Mouse (Mus musculus) neural tube, embryonic 12.5 days (tissue): ENCODE measurements around the gene Tmed2. TPM values are rescaled to one million over a fixed set of nuclear protein-coding genes. Genes with fewer than 3 reads are reported as not detected.
"Not testable (repeated sequence)": the region's sequence is repeated elsewhere in the genome, so short reads cannot be mapped to it uniquely, and the experiment has no call there.

Source experiments
- ATAC-seq: fragments of 200-750 bp; cut with Nextera tagmentation; 2 replicates; pipeline ENCODE4 v1.8.0; 2017; ENCODE audit warnings: low read depth, mild to moderate bottlenecking, moderate TSS enrichment, moderate library complexity; ENCODE audit not compliant: low FRiP score
- H3K27ac ChIP-seq: fragments of 300-500 bp; sonication (generic); 2 replicates; pipeline ENCODE4 v1.5.1; 2016
- H3K27me3 ChIP-seq: fragments of 300-500 bp; sonication (generic); replicated peaks from 2 replicates; pipeline ENCODE4 v1.6.1; 2016; ENCODE audit warnings: mild to moderate bottlenecking
- H3K36me3 ChIP-seq: fragments of 300-500 bp; sonication (generic); 2 replicates; pipeline ENCODE4 v1.6.1; 2016; ENCODE audit warnings: mild to moderate bottlenecking
- H3K4me1 ChIP-seq: fragments of 300-500 bp; sonication (generic); 2 replicates; pipeline ENCODE4 v1.6.1; 2016
- H3K4me2 ChIP-seq: fragments of 300-500 bp; sonication (generic); replicated peaks from 2 replicates; pipeline ENCODE4 v1.6.1; 2016; ENCODE audit warnings: mild to moderate bottlenecking
- H3K4me3 ChIP-seq: fragments of 300-500 bp; sonication (generic); 2 replicates; pipeline ENCODE4 v1.5.1; 2016
- H3K9ac ChIP-seq: fragments of 300-500 bp; sonication (generic); 2 replicates; pipeline ENCODE4 v1.6.1; 2016; ENCODE audit warnings: mild to moderate bottlenecking
- H3K9me3 ChIP-seq: fragments of 300-500 bp; sonication (generic); 2 replicates; pipeline ENCODE4 v1.6.1; 2016; ENCODE audit warnings: mild to moderate bottlenecking
- WGBS: fragments of 180-500 bp; shearing (Covaris S2); methylation state at CpG from one replicate; pipeline ENCODE4 v1.1.7; 2016; 5-methylcytosine and 5-hydroxymethylcytosine counted together
- polyA plus RNA-seq: library from polyadenylated mRNA; unstranded; fragments of >200 nt; fragmentation: Nextera tagmentation; extraction: Ambion mirVana; gene quantifications from 2 replicates; pipeline ENCODE4 v1.2.1, GENCODE M21; 2016

Tmed2 gene
- polyA plus RNA-seq, 1 experiment from 2014 or later: 389 TPM

GRCm38 (mm10) chr5:124529697-124530096, 10.8 kb upstream of the Tmed2 start:
- Histone ChIP-seq H3K4me2 (peak overlapping the region; percentile 83), H3K9ac (peak overlapping the region; percentile 40; the same call in 1 of the 2 replicates), H3K27ac (no peak overlapping the region), H3K27me3 (no peaks in the 10 kb centered on the region), H3K36me3 (0 out of 2 replicates have a peak, but pooled peaks cover 3% of the 10 kb centered on the region), H3K4me3 (peak overlapping the region; percentile 75; the same call in 1 of the 2 replicates), H3K9me3 (no peaks in the 10 kb centered on the region), H3K4me1 (peaks cover 38% of the 10 kb centered on the region)
- no peak for ATAC-seq
- 64% methylated on average over 8 of the region's 8 CpGs for WGBS

GRCm38 (mm10) chr5:124530655-124531582, 9.6 kb upstream of the Tmed2 start, which contains the start of gene Rilpl1:
Gene Rilpl1, minus strand, starts transcription at chr5:124531391.
- peak within 1 kb of the TSS; percentile 75 for H3K4me3 ChIP-seq
- H3K27ac ChIP-seq: peak within 1 kb of the TSS; percentile 42
- 0 out of 2 replicates have a peak, but pooled peaks cover 3% of the 10 kb centered on the region for H3K36me3 ChIP-seq
- WGBS: under 1% methylated on average over 95 of the region's 96 CpGs
- H3K9me3 ChIP-seq: no peaks in the 10 kb centered on the region
- peaks cover 38% of the 10 kb centered on the region for H3K4me1 ChIP-seq
- H3K9ac ChIP-seq: peak within 1 kb of the TSS; percentile 75
- H3K4me2 ChIP-seq: peak within 1 kb of the TSS; percentile 83
- ATAC-seq: peak; percentile 93
- H3K27me3 ChIP-seq: no peaks in the 10 kb centered on the region

GRCm38 (mm10) chr5:124531583-124531930, 8.9 kb upstream of the Tmed2 start:
- Histone ChIP-seq H3K36me3 (no peaks in the 10 kb centered on the region), H3K4me2 (peak overlapping the region; percentile 83), H3K9ac (peak overlapping the region; percentile 75), H3K27ac (peak overlapping the region; percentile 37; the same call in 1 of the 2 replicates), H3K4me3 (peak overlapping the region; percentile 75), H3K9me3 (no peaks in the 10 kb centered on the region), H3K4me1 (peaks cover 38% of the 10 kb centered on the region), H3K27me3 (no peaks in the 10 kb centered on the region)
- ATAC-seq: peak; percentile 59
- WGBS: 13% methylated on average over 14 of the region's 14 CpGs

DNA sequence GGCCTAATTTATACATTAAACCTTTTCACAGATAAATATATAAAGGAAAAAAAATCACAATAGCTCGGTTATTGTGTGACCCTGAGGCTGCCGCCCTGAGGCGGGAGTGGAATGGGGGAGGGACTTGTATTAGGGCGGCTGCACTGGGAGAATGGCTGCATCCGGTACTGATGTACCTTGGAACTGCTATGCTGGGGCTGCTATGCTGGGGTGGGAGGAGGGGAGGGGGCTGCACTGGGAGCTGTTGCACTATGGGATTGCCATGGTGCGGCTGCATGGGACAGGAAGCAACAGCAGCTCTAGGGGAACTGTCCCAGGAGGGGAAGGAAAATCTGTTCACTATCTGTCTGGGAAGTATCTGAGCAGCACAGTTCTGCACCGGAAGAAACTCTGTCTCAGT, 8.0 kb upstream of the Tmed2 start:
- H3K27ac ChIP-seq: no peak overlapping the region
- H3K4me1 ChIP-seq: peaks cover 38% of the 10 kb centered on the region
- no peak overlapping the region for H3K4me2 ChIP-seq
- no peaks in the 10 kb centered on the region for H3K36me3 ChIP-seq
- WGBS: 40% methylated on average over 7 of the region's 7 CpGs
- H3K9me3 ChIP-seq: no peaks in the 10 kb centered on the region
- H3K4me3 ChIP-seq: no peak overlapping the region
- ATAC-seq: no peak
- 0 out of 2 replicates have a peak, but pooled peaks cover 2% of the 10 kb centered on the region for H3K27me3 ChIP-seq
- H3K9ac ChIP-seq: no peak overlapping the region

DNA sequence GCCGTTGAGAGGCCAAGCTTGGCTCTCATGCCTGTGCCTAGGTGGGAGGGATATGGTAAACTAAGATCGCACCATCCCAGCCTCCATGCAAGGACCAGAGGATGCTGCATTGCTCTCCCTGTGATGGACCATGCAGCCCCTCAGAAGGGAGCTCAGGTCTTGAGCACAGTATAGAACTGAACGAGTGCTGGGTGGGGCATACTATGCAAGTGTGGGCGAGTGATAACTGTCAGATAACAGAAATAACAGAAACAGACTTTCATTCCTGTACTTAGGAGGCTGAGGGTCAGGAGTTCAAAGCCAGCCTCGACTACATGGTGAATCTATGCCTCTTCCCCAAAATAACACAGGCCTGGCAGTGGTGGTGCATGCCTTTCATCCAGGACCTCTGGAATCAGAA, 5.5 kb upstream of the Tmed2 start:
- 64% methylated on average over 5 of the region's 5 CpGs for WGBS
- Histone ChIP-seq H3K4me1 (peaks cover 18% of the 10 kb centered on the region), H3K9ac (no peak overlapping the region), H3K4me2 (no peak overlapping the region), H3K9me3 (no peaks in the 10 kb centered on the region), H3K27me3 (0 out of 2 replicates have a peak, but pooled peaks cover 2% of the 10 kb centered on the region), H3K27ac (no peak overlapping the region), H3K36me3 (no peaks in the 10 kb centered on the region), H3K4me3 (no peak overlapping the region)
- ATAC-seq: no peak

DNA sequence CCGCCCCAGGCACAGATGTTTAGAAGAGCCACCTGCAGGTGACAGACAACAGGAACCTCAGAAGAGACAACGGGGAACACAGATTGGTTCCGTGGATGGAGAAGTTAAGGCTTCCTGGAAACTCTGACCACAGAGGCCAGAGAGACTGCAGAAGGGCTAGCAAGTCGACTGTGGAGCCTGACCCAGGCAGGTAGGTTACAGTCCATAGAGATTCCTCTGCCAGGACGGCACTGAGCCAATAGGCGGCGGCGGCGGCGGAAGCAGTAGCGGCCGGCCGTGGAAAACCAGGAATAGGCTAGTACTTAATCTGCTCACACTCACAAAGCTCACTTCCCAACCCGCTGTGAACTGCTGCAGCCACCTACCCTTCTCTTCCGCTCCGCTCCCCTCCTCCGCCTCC, 3.7 kb upstream of the Tmed2 start:
- H3K4me2 ChIP-seq: peak overlapping the region; percentile 38
- 0 out of 2 replicates have a peak, but pooled peaks cover 2% of the 10 kb centered on the region for H3K27me3 ChIP-seq
- H3K36me3 ChIP-seq: no peaks in the 10 kb centered on the region
- H3K4me1 ChIP-seq: peaks cover 8% of the 10 kb centered on the region
- 9% methylated on average over 17 of the region's 17 CpGs for WGBS
- H3K9ac ChIP-seq: peak overlapping the region; percentile 33; the same call in 1 of the 2 replicates
- H3K27ac ChIP-seq: no peak overlapping the region
- no peak for ATAC-seq
- H3K9me3 ChIP-seq: no peaks in the 10 kb centered on the region
- no peak overlapping the region for H3K4me3 ChIP-seq

DNA sequence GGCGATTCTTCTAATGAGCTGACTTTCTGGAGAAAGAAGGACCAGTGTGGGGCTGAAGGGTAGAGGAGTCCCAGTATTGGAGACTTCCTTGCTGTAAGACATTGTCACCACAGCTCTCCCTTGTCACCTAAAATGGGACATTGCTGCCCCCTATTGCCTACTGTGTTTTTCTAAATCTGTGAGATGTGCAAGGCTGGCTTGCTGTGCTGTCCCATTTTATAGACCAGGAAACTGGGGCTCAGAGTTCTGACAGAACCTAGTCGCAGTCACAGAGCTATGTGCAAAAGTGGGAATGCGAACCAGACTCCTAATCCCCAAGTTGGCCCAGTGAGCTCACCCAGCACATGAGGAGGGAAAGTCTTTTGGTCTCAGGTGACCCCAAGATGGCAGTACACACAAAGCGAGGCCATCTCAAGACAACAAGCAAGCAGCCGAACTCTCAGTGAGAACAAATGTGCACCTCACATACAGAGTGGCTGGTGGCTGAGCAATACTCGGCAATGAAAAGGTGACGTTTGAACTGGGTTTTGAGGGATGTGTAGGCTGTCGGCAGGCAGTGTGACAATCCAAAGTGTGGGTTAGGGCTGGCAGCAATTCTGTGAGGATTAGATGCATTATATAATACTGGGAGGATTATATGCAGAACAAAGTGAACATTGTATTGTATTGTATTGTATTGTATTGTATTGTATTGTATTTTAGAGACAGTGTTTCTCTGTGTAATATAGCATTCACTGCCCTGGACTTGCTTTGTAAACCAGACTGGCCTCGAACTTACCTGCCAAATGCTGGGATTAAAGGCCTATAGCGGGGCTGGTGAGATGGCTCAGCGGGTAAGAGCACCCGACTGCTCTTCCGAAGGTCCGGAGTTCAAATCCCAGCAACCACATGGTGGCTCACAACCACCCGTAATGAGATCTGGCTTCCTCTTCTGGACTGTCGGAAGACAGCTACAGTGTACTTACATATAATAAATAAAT, 1.4 kb upstream of the Tmed2 start:
- no peak for ATAC-seq
- 0 out of 2 replicates have a peak, but pooled peaks cover 2% of the 10 kb centered on the region for H3K27me3 ChIP-seq
- H3K36me3 ChIP-seq: peaks cover 2% of the 10 kb centered on the region
- 80% methylated on average over 16 of the region's 16 CpGs for WGBS
- H3K4me2 ChIP-seq: no peak overlapping the region
- no peak overlapping the region for H3K4me3 ChIP-seq
- H3K9me3 ChIP-seq: no peaks in the 10 kb centered on the region
- H3K9ac ChIP-seq: no peak overlapping the region
- H3K4me1 ChIP-seq: peaks cover 11% of the 10 kb centered on the region
- no peak overlapping the region for H3K27ac ChIP-seq

GRCm38 (mm10) chr5:124539905-124540304, 590 bp upstream of the Tmed2 start:
- peaks cover 10% of the 10 kb centered on the region for H3K36me3 ChIP-seq
- no peak for ATAC-seq
- no peak overlapping the region for H3K27ac ChIP-seq
- WGBS: 76% methylated on average over 4 of the region's 4 CpGs
- peak overlapping the region; percentile 44 for H3K4me2 ChIP-seq
- no peak overlapping the region for H3K9ac ChIP-seq
- 0 out of 2 replicates have a peak, but pooled peaks cover 2% of the 10 kb centered on the region for H3K27me3 ChIP-seq
- H3K4me3 ChIP-seq: no peak overlapping the region; the same call in 1 of the 2 replicates
- H3K9me3 ChIP-seq: no peaks in the 10 kb centered on the region
- H3K4me1 ChIP-seq: peaks cover 11% of the 10 kb centered on the region

DNA sequence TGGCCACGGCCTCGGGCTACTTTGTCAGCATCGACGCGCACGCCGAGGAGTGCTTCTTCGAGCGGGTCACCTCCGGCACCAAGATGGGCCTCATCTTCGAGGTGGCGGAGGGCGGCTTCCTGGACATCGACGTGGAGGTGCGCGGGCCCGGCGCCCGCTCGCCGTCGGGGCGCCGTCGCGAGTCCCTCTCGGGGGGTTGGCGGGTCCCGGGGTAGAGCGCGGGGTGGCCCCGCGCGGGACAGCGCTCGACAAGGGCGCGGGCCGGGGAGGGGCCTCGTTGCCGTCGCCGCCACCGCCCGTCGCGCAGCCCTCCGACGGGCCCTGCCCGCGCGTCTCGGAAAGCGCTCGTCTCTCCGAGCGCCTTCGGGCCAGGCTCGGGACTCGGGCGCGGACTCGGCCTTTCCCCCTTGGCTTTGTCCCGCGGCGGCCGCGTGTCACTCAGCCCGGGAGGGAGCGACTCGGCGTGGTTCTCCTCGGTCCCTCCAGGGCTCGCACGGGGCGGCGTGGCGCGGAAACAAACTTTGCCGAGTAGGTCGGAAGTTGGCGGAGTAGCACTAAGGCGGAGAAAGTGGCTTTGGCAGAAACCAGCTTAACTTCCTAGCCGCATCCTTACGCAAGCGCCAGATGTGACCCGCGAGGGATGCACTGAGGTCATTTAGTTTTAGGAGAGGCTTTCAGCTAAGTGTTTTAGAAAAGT, 558 bp downstream of the Tmed2 start:
- Histone ChIP-seq H3K4me3 (peak overlapping the region; percentile 93), H3K9ac (peak overlapping the region; percentile 92), H3K27me3 (0 out of 2 replicates have a peak, but pooled peaks cover 2% of the 10 kb centered on the region), H3K4me2 (peak overlapping the region; percentile 86), H3K4me1 (peaks cover 11% of the 10 kb centered on the region), H3K36me3 (peaks cover 21% of the 10 kb centered on the region), H3K27ac (peak overlapping the region; percentile 16), H3K9me3 (no peaks in the 10 kb centered on the region)
- under 1% methylated on average over 84 of the region's 89 CpGs for WGBS
- ATAC-seq: peak; percentile 65

DNA sequence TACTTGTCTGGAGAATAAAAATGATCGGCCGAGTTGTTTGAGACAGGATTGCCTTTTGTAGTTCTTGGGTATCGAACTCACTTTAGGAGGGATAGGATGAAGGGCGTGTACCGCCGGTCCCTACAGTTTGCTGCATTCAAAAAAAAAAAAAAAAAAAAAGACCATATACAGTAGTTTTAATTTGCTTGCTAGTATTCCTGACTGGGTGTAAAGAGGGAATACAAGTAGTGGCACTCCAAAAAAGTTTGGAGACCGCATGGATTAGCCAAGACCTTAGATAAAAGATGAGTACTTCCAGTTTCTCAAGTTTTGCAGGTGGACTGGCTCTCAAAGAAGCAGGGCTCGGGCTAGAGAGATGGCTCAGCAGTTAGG, 1.1 kb downstream of the Tmed2 start:
- WGBS: 12% methylated on average over 8 of the region's 8 CpGs
- no peaks in the 10 kb centered on the region for H3K9me3 ChIP-seq
- no peak overlapping the region for H3K27ac ChIP-seq
- peak overlapping the region; percentile 86 for H3K4me2 ChIP-seq
- peak overlapping the region; percentile 92 for H3K9ac ChIP-seq
- peak overlapping the region; percentile 93 for H3K4me3 ChIP-seq
- ATAC-seq: no peak
- 0 out of 2 replicates have a peak, but pooled peaks cover 2% of the 10 kb centered on the region for H3K27me3 ChIP-seq
- peaks cover 26% of the 10 kb centered on the region for H3K36me3 ChIP-seq
- peaks cover 11% of the 10 kb centered on the region for H3K4me1 ChIP-seq

- Histone ChIP-seq H3K4me1 (peaks cover 14% of the 10 kb centered on the region), H3K36me3 (peaks cover 43% of the 10 kb centered on the region)
- not testable (repeated sequence) for H3K9me3 ChIP-seq, H3K9ac ChIP-seq, H3K27ac ChIP-seq, H3K4me2 ChIP-seq, H3K27me3 ChIP-seq, ATAC-seq, H3K4me3 ChIP-seq
- WGBS: 90% methylated on average over 4 of the region's 4 CpGs
Observed at GRCm38 (mm10) chr5:124550737-124551136, 10.2 kb downstream of the Tmed2 start.
